Mouse (Mus musculus) kidney, adult 2 months (tissue): ENCODE measurements around the gene Mex3a.

ENCODE experiments used
- CTCF ChIP-seq: fragments of 200-500 bp; conservative IDR thresholded peaks from 2 replicates; pipeline ENCODE4 v1.5.1; 2011; ENCODE audit warnings: low read depth, mild to moderate bottlenecking, control low read depth, low read length, moderate library complexity, mixed read lengths; ENCODE audit not compliant: insufficient read depth, insufficient read length
- POLR2A ChIP-seq: fragments of 200-500 bp; IDR thresholded peaks from one replicate; pipeline ENCODE4 v1.6.1; 2011; ENCODE audit warnings: low read depth, low read length, control low read depth

GRCm38 (mm10) chr3:88538271-88539145, 6.3 kb downstream of the Mex3a start:
- TF ChIP-seq CTCF: no peak
- TF ChIP-seq POLR2A: no peak
